Mouse (Mus musculus) stomach, postnatal 0 days (tissue): ENCODE results near the gene Ccdc146.

ENCODE experiments used
- CTCF ChIP-seq: IDR thresholded peaks from 2 replicates; pipeline ENCODE4 v1.5.1; 2016; ENCODE audit warnings: antibody characterized with exemption, low read depth, mild to moderate bottlenecking, moderate library complexity
- EP300 ChIP-seq: optimal IDR thresholded peaks from 2 replicates; pipeline ENCODE3; 2016; ENCODE audit warnings: antibody characterized with exemption

DNA sequence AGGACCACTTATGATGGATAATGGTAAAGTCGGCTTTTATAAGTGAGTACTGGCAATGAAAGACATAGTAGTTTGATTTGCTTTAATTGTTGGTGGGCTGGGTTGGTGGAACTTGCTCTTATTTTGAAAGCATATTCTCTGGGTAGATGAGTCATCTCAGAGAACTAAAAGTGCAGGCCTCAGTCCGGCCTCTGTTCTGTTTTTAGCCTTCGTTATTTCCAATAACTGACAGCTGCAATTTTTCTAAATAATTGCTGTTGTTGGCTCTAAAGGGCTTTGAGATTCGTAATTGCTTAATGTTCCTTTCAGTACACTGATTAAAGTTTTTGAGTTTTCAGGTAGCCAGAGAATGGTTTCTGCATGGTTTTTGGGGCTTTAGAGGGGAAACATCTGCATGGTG lies 153.7 kb downstream of the Ccdc146 start:
- no peak for TF ChIP-seq CTCF
- TF ChIP-seq EP300: no peak
